Mouse (Mus musculus) erythroblast, embryonic 14.5 days (primary cell): Measurements from ENCODE around the gene Spag5.

Experiments used
- GATA1 ChIP-seq: IDR thresholded peaks from 2 replicates; pipeline ENCODE4 v1.6.1; 2012; ENCODE audit warnings: low read length, inconsistent platforms, mixed read lengths
- TAL1 ChIP-seq: IDR thresholded peaks from 3 replicates; pipeline ENCODE4 v1.6.1; 2012; ENCODE audit warnings: low read length, inconsistent platforms, mixed read lengths

DNA sequence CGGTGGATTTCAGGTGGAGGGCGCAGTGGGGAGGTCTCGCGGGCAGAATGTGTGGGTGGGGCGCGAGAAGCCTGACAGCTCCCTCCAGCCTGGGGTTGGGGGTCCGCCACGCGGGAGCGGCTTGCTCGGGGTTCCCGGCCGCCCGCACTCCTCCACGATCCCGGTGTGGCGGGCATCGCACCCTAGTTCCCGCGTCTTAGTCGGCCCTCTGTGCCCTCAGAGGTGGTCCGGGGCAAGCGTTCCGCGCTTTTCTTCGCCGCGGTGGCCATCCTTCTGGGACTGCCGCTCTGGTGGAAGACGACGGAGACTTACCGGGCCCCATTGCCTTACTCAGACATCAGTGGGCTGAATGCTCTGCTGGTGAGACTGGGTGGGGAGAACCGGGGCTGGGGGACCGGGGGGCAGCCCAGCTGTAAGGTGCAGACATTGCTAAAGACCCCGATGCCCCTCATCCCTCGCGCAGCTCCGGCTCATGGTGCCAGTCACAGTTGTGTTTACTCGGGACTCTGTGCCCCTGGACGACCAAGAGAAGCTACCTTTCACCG lies 27.3 kb downstream of the Spag5 start:
- TF ChIP-seq GATA1 (no peak), TAL1 (no peak)
